Mouse (Mus musculus) myocyte (in vitro differentiated cells): Measurements from ENCODE around the gene Palld.

Source experiments
- POLR2A ChIP-seq: IDR thresholded peaks from one replicate; pipeline ENCODE4 v1.6.1; 2011; ENCODE audit warnings: low read depth, mild to moderate bottlenecking, control low read depth, moderate library complexity; ENCODE audit not compliant: insufficient read length
- USF1 ChIP-seq: IDR thresholded peaks from one replicate; pipeline ENCODE4 v1.6.1; 2011; ENCODE audit warnings: low read depth, mild to moderate bottlenecking, control low read depth, moderate library complexity

- TF ChIP-seq POLR2A, result no peak
- TF ChIP-seq USF1, result no peak
Measured at GRCm38 (mm10) chr8:61671151-61671550, 231.3 kb downstream of the Palld start.
